Mouse (Mus musculus): ENCODE results near the gene Retn.
A peak's percentile ranks its signal among the peaks of the same experiment; 100 is the strongest.

The Retn gene

DNA sequence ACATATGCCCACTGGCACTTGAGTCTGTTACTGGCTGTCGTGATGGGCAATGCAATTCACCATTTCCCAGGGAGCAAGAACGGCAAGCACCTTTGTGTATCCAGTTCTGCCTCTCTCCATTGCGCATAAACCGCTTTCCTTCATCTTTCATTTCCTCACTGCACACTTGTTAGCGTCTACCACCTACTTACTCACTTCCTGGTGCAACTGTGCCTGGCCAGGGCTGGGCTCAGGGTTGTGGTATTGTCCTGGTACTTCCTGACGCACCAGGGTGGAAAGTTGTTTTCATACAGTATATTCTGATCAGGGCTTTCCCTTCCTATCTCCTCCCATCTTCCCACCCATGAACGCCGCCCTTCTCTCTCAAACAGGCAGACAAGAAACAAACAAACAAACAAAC lies 5.3 kb downstream of the Retn start:
- DNase-seq (ENCODE audit: low read depth): no peak

DNA sequence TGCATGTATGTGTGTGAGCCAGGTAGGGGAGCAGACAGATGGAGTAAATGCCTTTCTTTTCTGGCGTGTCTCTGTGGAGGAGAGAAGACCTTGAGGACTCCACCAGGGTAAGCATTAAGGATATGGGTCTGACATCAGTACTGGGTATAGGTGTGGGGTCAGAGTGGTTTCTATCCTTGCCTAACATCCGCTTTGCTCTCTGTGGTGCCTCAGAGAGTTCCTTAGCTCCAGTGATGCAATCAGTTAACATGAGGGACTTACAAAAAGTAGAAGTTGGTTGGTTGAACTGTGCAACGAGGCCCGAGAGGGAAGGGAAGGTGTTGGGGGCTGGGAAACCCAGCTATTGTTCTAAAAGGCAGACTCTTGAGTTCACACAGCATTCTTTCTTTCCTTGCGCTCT lies 8.8 kb downstream of the Retn start:
- no peak for DNase-seq (ENCODE audit: low read depth)

GRCm38 (mm10) chr8:3665507-3665906 lies 9.9 kb downstream of the Retn start, which contains the start of gene Mcemp1:
Mcemp1 (plus strand) TSS chr8:3665754.
- DNase-seq (ENCODE audit: low read depth): no peak

- no peak for DNase-seq (ENCODE audit: low read depth)
Measured at GRCm38 (mm10) chr8:3670388-3670787, 14.8 kb downstream of the Retn start.

DNA sequence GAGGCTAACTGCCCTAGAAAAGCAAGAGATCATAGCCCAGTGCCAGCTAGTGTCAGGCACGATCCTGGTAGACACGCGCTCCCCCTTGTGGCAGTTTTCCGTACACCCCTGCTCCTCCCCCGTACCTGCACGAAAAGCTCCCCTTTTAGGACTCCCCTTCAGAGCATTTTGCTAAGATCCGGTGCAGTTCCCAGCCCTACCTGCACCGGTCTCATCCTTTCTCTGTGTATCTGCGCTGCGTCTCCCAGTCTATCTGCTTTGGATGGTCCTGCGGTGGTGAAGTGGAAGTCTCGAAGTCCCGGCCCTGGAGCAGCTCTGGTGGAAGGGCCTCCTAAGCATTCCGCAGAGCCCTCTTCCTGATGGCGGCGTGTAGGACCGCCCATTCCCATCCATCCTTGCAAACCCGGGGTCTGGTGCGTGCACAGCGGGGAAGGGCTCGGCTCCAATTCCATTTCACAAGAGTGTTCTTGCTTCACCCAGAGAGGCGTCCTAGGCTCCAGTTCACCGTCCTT lies 16.5 kb downstream of the Retn start, which contains the start of gene Fcor:
Gene Fcor (minus strand): TSS at position 383 of the 512 bp plus-strand sequence.
- DNase-seq (ENCODE audit: low read depth): peak; percentile 70

- DNase-seq (ENCODE audit: low read depth): no peak
Measured at GRCm38 (mm10) chr8:3674671-3675070, 19.1 kb downstream of the Retn start.

- peak; percentile 86 for DNase-seq (ENCODE audit: low read depth)
Measured at GRCm38 (mm10) chr8:3676131-3676992, 20.8 kb downstream of the Retn start, which contains the start of gene Trappc5. Trappc5 (plus strand) TSS chr8:3676299.

DNA sequence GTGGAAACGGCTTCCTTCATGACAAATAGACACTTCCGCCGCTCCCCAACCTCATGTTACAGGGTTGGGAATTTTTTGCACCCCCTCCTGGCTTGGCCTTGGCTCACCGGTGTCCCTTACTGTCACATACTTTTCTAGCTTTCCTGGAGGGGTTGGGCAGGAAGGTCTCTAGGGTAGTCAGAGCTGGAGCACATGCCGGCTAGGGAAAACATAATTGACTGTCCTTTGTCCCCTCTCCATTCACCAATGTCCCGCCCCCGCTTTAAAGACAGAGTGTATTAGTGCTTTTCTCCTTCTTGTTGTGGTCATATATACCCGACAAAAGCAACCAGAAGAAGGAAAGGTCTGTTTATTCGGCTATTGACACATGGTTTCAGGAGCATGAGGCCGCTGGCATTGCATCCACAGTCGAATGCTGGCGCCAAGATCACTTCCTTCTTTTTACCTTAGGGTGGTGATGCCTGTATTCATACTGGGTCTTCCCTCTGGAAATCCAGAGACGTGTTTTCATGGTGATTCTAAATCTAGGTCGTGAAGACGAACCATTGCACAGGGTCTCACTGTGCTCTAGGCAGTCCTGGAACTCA lies 21.5 kb downstream of the Retn start:
- no peak for DNase-seq (ENCODE audit: low read depth)

DNA sequence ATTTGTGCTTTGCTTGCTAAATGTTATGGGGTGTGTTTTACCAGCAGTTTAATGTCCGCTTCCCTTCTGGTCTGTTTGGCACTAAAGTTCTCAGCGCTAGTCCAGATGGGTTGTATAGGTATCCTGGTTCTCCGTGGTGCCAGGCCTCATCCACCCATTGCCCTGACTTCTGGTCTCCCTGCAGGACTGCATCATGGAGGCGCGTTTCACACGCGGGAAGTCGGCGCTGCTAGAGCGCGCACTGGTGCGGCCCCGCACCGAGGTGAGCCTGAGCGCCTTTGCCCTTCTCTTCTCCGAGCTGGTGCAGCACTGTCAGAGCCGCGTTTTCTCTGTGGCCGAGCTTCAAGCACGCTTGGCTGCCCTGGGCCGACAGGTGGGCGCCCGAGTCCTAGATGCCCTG lies 23.3 kb downstream of the Retn start:
- no peak for DNase-seq (ENCODE audit: low read depth)

- DNase-seq (ENCODE audit: low read depth): no peak
Measured at GRCm38 (mm10) chr8:3679236-3679635, 23.7 kb downstream of the Retn start.

- no peak for DNase-seq (ENCODE audit: low read depth)
Measured at GRCm38 (mm10) chr8:3679656-3680055, 24.1 kb downstream of the Retn start.

DNA sequence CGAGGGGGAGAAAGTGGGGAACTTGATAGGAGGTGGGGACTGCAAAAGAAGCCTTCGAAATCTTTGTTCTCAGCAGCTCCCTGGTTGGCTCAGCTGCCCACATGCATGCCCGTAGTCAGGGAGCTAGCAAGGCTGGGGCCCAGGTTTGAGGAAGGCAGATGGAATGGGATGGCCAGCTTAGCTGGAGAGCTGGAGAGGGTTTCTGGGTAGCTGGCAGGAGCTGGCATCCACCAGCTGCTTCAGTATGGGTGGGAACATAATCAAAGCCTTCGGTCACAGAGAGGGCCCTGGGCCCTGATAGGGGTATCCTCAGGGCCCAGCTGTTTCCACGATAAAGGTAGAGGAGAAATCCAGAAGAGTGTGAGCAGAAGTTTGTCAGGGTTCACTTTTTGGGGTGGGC lies 26.9 kb downstream of the Retn start:
- no peak for DNase-seq (ENCODE audit: low read depth)

- no peak for DNase-seq (ENCODE audit: low read depth)
Measured at GRCm38 (mm10) chr8:3683408-3684176, 28.0 kb downstream of the Retn start.

DNA sequence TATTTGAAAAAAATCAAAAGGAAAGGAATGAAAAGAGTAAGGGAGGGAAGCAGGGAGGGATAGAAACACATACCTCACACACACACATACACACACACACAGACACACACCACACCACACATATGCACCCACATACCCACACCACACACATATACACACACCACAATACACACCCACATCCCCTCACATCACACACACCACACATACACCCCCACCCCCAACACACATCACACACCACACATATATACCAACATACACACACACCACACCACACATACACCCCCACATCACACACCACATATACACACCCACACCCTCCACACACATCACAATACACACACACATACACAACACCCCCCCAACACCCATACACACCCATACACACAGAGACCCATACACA lies 29.0 kb downstream of the Retn start:
- no peak for DNase-seq (ENCODE audit: low read depth)

GRCm38 (mm10) chr8:3685422-3685821 lies 29.9 kb downstream of the Retn start:
- no peak for DNase-seq (ENCODE audit: low read depth)

DNA sequence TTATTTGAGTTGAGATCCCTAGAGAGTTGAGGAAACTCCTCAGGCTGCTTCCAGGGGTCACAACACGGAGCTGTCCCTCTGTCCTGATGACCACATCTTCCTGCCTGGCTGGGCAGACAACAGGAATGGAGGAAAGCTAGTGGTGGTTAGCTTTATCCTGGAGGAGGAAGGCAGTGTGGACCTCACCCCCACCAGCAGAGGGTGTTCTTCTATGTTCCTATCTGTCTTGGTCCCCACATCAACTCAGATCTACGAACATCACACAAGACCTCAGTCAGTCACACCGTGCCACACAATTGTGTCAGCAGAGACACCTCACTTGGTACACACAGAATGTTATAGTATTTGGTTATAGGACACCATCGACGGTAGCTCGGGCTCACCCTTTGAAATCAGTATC lies 32.0 kb downstream of the Retn start:
- DNase-seq (ENCODE audit: low read depth): no peak

DNA sequence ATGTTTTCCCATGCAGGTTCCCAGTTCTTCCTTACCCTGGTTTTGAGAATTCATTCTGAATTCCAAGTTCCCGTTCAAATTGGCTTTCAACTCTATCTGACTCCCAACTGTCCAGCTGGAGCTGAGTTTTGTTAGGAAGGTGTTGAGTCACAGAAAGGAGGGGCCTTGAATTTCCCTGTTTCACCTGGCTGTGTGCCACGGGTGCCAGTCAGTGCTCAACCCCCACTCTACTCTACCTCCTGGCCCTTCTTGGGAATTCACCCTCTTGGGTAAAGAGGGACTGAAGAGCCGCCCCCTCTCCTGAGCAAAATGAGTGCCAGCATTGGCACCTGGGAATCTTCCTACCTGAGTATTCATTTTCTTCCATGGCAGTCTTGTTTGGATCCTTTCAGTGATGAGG lies 35.2 kb downstream of the Retn start:
- no peak for DNase-seq (ENCODE audit: low read depth)

DNA sequence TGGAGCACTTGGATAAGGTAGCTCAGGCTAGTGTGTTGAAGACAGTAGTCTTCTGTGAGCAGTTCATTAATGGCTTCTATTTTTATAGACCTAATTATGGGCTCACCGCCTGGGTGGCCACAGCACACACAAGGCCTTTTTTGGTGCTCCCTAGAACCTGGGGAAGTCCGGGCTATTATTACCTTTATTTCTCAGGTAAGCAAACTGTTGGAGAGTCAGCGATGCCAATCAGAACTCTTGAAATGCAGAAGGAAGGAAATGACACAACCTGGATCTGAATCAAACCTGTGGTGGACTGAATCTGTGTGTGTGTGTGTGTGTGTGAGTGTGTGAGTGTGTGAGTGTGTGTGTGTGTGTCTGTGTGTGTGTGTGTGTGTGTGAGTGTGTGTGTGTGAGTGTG lies 38.6 kb downstream of the Retn start, which contains the start of gene Fcer2a:
Gene Fcer2a (minus strand): TSS at position 55 of the 400 bp plus-strand sequence.
- DNase-seq (ENCODE audit: low read depth): no peak

DNA sequence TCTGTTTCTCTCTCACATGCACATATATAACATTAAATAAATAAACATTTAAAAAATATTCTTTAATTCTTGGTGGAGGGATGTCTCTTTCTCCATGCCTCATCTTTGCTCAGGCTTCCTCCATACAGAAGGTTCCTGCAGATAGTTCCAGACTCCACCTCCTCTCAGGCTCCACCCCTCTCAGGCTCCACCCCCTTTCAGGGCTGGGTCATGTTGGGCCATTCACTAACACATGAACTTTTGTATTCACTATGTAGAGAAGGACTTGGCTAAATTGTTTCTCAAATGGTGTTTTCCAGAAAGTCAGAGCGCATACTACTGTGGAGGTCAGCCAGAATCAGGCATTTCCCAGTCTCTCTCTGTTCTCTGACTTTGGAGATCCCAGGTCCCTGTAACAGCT lies 45.9 kb downstream of the Retn start:
- DNase-seq (ENCODE audit: low read depth): no peak

DNA sequence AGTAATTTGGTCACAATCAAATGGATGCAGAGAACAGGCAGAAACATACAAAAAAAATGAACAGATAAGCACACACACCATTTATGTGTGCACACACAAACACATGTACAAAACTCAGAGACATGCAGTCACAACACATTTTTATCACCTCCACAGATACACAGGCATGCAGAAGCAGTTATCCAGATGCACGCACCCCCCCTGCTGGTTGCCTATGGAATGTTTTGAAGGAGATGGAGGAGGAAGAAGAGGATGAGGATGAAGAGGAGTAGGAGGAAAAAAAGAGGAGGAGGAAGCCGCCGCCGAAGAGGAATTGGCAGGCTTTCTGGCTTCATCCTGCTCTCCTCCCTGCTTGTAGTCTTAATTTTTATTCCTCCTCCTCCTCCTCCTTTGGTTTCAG lies 50.1 kb downstream of the Retn start:
- DNase-seq (ENCODE audit: low read depth): peak; percentile 29

DNA sequence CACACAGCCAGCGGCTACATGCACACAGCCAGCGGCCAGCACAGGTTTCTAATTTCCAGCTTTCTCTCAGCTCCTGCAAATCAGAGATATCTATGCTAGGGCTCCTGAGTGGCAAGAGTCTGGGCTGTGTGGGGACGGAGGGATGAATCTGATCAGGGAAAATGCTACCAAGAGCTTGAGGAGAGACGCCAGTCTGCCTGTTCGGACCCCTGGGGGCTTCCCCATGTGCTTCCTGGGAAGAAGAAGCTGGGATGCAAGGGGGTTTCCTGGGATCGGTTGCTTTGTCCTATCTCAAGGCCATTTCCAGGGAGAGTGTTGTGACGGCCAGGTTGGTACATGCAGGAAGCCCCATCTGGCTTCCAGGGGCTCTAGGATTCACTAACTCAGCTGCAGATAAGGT lies 52.0 kb downstream of the Retn start:
- DNase-seq (ENCODE audit: low read depth): no peak
